Mouse (Mus musculus) neutrophil, adult 83 days (primary cell): ENCODE results near the gene Skiv2l. TPM values are rescaled to one million over a fixed set of nuclear protein-coding genes. Genes with fewer than 3 reads are reported as not detected.

Experiments
- total RNA-seq, 2 experiments: library from RNA; stranded (reverse); gene quantifications; one replicate each; pipeline ENCODE4 v1.2.4; 2023

Skiv2l gene
- 10 to 100 TPM; 66.2 to 72.1 TPM for total RNA-seq

DNA sequence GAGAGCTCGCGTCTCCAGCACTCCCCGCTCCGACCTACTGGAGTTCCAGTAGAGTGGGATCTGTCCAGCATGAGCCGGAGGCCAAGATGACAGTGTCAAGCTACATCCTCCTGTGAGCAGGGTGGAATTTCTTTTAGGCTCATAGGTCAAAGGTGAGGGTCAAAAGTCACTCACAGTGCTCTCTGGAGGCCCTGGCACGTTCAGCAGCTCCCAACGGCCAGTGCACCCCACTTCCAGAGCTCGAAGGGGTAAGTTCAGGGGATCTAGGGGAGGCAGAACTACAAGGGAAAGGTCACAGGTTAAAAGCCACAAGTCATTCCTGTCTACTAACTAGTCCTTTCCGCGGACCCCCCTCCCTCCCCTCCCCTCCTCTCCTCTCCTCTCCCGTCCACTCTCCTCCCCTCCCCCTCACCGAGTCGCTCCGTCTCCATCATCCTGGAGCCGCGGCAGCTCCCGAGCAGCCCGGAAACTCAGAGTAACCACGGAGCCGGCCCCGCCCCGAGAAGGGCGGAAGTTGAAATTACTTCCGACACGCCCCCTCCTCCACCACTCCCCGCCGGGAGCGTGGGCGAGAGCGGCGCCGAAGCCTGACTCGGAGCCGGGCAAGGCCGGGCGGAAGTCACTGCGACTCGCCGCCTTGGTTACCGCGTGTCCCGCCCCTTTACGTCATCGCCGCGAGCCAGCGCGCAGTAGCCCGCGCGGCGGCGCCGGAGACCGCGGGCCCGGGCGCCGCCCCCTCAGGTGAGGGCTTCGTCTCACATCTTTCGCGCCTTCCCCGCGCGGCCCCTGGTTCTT lies at the start of gene Skiv2l, which contains the start of gene Nelfe:
Gene Skiv2l (minus strand): TSS at position 489 of the 795 bp plus-strand sequence.
Gene Nelfe (plus strand): TSS at position 670 of the 795 bp plus-strand sequence.

DNA sequence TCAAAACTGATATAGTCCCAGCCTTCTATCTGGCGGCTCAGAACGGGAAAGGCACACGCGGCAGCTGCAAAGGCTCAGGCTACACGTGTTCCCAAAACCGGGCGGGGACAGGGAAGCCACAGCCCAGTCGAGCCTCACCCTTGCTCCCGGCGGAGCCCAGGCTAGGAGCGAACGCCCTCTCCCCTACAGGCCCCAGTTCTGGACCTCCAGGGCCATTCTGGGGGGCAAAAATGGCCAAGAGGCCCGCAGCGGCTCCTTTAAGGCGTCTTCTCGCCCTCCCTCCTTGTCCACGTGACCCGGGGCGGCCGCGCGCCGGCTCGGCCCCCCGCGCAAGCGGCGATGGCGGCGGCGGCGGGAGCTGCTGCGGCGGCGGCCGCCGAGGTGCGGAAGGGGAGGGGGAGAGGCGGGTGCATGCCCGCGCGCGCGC lies 48.2 kb upstream of the Skiv2l start, which contains the start of the genes C2 and Ehmt2:
Gene C2 (minus strand): TSS at position 106 of the 427 bp plus-strand sequence.
Gene Ehmt2 (plus strand): TSS at position 310 of the 427 bp plus-strand sequence.

DNA sequence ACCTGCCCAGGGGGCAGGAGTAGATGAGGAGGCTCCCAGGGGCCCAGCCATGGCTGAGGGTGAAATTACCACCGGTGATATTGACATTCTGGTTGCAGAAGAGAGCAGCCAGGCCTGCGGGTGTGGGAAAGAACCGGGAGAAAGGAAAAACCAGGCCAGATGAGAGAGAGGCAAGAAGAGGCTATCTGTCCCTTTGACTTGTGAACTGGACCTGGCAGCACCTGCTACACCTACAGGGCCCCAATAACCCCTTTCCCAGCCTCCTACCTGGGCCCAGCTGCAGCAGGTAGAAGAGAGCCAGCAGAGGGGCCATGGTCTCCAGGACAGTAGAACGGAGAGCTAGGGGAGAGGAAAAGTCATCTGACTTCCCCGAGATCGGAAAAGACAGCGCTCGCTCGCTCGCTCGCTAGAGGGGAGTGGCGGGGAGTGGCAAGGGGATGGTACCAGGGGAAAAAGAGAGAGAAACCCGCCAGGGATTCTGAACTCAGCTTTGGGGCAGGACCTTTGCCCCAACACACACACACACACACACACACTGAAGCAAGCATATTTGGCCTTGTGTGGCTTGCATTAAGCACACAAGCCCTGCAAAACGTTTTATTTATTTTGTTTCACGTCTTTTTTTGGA lies 31.8 kb upstream of the Skiv2l start, which contains the start of gene Gm20547:
Gene Gm20547 (minus strand): TSS at position 360 of the 628 bp plus-strand sequence.

DNA sequence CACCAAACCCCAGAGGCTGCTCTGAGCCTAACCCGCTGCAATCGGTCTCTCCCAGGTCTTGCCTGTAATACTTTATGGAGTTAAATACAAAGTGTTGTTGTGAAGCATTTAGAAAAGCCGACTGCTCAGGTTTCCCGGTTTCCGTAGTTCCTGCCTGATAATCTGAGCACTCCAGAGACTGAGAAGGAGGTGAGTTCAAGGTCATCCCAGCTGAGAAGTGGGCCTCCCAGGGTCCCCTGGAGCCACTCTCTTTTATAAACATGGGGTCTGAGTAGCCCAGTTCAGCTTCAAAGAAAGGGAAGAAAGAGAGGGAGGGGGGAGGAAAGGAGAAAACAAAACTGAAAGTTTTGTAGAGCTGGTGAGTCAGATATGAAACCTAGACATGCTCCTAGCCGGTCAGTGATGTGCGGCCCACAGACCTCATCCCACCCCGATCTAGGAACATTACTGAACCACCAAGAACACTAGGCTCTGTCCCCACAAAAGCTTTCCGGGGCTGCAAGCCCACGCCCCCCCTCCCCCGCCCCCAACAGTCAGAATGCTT lies 29.4 kb upstream of the Skiv2l start, which contains the start of gene Zbtb12:
Gene Zbtb12 (plus strand): TSS at position 148 of the 544 bp plus-strand sequence.

DNA sequence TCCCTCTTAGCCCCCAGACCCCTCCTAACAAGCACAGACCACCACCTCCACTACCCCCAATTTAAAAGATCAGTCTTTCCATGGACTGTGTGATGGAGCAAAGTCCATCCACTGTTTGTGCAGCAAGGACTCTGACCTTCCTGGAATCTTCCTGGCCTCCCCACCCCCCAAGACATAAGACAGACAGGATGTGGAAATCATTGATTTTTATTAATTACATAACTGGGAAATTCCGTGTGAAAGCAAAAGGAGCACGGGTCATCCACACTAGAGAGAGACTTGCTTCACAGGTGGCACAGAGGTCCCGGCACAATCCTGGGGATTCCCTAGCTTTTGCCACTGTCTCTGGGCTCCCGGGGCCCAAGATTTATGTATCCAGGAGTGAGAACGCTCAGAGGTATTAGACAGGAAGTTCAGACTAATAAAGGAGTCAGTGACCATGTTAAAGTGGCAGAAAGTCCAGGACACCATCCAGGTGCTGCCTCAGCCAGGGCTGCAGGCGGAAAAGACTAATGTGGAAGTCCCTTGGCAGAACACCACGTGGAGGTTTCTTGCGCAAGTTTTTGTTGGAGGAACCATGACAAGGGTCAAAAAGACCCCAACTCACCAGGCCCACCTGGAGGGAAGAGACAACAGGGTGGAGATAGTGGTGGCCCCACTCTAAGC lies 12.5 kb upstream of the Skiv2l start, which contains the start of gene Cfb:
Gene Cfb (minus strand): TSS at position 103 of the 666 bp plus-strand sequence.

DNA sequence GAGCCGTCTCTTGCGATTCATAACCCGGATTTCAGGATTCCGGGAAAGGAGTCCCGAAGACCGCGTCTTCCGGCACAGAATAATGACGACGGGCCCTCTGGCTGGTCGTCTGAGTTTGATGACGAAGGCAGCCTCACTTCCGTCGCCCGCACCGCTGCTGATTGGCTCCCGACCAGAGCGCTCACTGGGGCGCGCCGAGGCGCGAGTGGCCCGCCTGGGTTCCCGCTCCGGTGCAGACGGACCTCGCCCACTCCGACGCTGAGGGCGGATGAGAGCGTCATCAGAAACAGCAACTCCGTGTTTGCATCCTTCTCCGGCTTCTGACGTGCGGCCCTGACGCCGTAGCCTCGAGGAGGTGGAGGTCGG lies 13.2 kb downstream of the Skiv2l start, which contains the start of the genes Stk19 and Dxo:
Gene Stk19 (minus strand): TSS at position 90 of the 366 bp plus-strand sequence.
Gene Dxo (plus strand): TSS at position 164 of the 366 bp plus-strand sequence.

DNA sequence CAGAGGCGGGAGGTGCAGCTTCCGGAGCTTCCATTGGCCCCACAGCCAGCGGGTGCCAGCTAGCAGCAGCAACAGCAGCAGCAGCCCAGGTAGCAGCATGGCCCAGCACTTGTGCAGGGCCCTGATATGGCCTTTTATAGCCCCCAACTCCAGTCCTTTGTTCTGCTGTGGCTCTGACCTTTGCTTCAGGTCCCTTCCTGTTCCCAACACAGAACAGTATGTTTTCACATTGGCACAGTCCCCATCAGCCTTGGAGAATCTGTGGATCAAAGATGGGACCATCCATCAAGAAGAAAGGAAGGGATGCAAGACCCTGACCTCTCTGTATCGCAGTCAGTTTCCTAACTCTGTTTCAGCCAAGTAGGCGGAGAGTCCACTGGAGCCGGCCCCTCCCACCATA lies 45.7 kb downstream of the Skiv2l start, which contains the start of gene Cyp21a1:
Gene Cyp21a1 (minus strand): TSS at position 261 of the 400 bp plus-strand sequence.

Other genes starting within 250 kb of the Skiv2l start
- gene Rnf5, start 246.5 kb downstream of the Skiv2l start, total RNA-seq: 10 to 100 TPM; 38.2 to 39.0 TPM
- 10 to 100 TPM; 55.4 to 56.5 TPM for gene Agpat1, start 245.9 kb downstream of the Skiv2l start, total RNA-seq
- 1 to 10 TPM; 5.0 to 5.5 TPM for gene Egfl8, start 234.2 kb downstream of the Skiv2l start, total RNA-seq
- gene Ppt2, start 221.7 kb downstream of the Skiv2l start, total RNA-seq: 10 to 100 TPM; 42.1 to 43.5 TPM
- gene Prrt1, start 220.7 kb downstream of the Skiv2l start, total RNA-seq: not detected
- gene Fkbpl, start 205.4 kb downstream of the Skiv2l start, total RNA-seq: 10 to 100 TPM; 13.6 to 18.7 TPM
- 10 to 100 TPM; 59.5 to 60.4 TPM for gene Atf6b, start 203.1 kb downstream of the Skiv2l start, total RNA-seq
- under 1 TPM; 0.04 to 0.07 TPM for gene Tnxb, start 179.7 kb downstream of the Skiv2l start, total RNA-seq
- under 1 TPM; 0.29 to 0.59 TPM for gene C4b, start 106.3 kb downstream of the Skiv2l start, total RNA-seq
- not detected for gene Cyp21a1, start 45.6 kb downstream of the Skiv2l start, total RNA-seq
- gene Stk19, start 13.3 kb downstream of the Skiv2l start, total RNA-seq: 10 to 100 TPM; 34.1 to 39.4 TPM
- gene Dxo, start 13.2 kb downstream of the Skiv2l start, total RNA-seq: 10 to 100 TPM; 49.0 to 49.1 TPM
- gene Nelfe, start 181 bp upstream of the Skiv2l start, total RNA-seq: 10 to 100 TPM; 23.4 to 30.8 TPM
- 1 to 10 TPM; 1.6 to 1.8 TPM for gene Cfb, start 12.3 kb upstream of the Skiv2l start, total RNA-seq
- 1 to 10 TPM; 2.8 to 3.9 TPM for gene Zbtb12, start 29.3 kb upstream of the Skiv2l start, total RNA-seq
- gene Gm20547, start 31.8 kb upstream of the Skiv2l start, total RNA-seq: not detected
- under 1 TPM in 1 of 2 experiments, not detected in 1; 0.24 TPM for gene C2, start 48.1 kb upstream of the Skiv2l start, total RNA-seq
- gene Ehmt2, start 48.3 kb upstream of the Skiv2l start, total RNA-seq: 10 to 100 TPM; 68.7 to 71.8 TPM
- gene Slc44a4, start 64.3 kb upstream of the Skiv2l start, total RNA-seq: not detected
- gene Neu1, start 81.0 kb upstream of the Skiv2l start, total RNA-seq: 10 to 100 TPM; 60.2 to 63.2 TPM
- gene Hspa1b, start 109.0 kb upstream of the Skiv2l start, total RNA-seq: 100 to 1,000 TPM in 1 of 2 experiments, 10 to 100 TPM in 1; 58.3 to 134 TPM
- not detected for gene Gm20481, start 119.7 kb upstream of the Skiv2l start, total RNA-seq
- 100 to 1,000 TPM in 1 of 2 experiments, 10 to 100 TPM in 1; 86.4 to 244 TPM for gene Hspa1a, start 121.9 kb upstream of the Skiv2l start, total RNA-seq
- under 1 TPM in 1 of 2 experiments, not detected in 1; 0.20 TPM for gene Hspa1l, start 122.5 kb upstream of the Skiv2l start, total RNA-seq
- 10 to 100 TPM; 41.4 to 45.7 TPM for gene Lsm2, start 131.7 kb upstream of the Skiv2l start, total RNA-seq
- gene Vars, start 150.8 kb upstream of the Skiv2l start, total RNA-seq: 10 to 100 TPM; 61.7 to 68.3 TPM
- under 1 TPM in 1 of 2 experiments, not detected in 1; 0.15 TPM for gene Vwa7, start 166.4 kb upstream of the Skiv2l start, total RNA-seq
- 1 to 10 TPM; 1.3 to 2.1 TPM for gene Sapcd1, start 177.8 kb upstream of the Skiv2l start, total RNA-seq
- gene Msh5, start 196.5 kb upstream of the Skiv2l start, total RNA-seq: 10 to 100 TPM; 11.5 to 12.5 TPM
- 100 to 1,000 TPM; 262 to 285 TPM for gene Clic1, start 199.8 kb upstream of the Skiv2l start, total RNA-seq
- 1 to 10 TPM; 2.5 to 3.1 TPM for gene Ddah2, start 208.8 kb upstream of the Skiv2l start, total RNA-seq
- 1 to 10 TPM in 1 of 2 experiments, not detected in 1; 1.0 TPM for gene Ly6g6c, start 215.2 kb upstream of the Skiv2l start, total RNA-seq
- gene Mpig6b, start 216.0 kb upstream of the Skiv2l start, total RNA-seq: under 1 TPM in 1 of 2 experiments, not detected in 1; 0.26 TPM
- not detected for gene Ly6g6e, start 226.7 kb upstream of the Skiv2l start, total RNA-seq
- not detected for gene Ly6g6d, start 227.9 kb upstream of the Skiv2l start, total RNA-seq
- gene Ly6g6f, start 235.4 kb upstream of the Skiv2l start, total RNA-seq: under 1 TPM in 1 of 2 experiments, not detected in 1; 0.35 TPM
- gene Abhd16a, start 239.1 kb upstream of the Skiv2l start, total RNA-seq: 10 to 100 TPM; 50.2 to 58.4 TPM